Mouse (Mus musculus) heart, embryonic 16.5 days (tissue): Measurements from ENCODE around the gene Hck. TPM values are rescaled to one million over a fixed set of nuclear protein-coding genes. Genes with fewer than 3 reads are reported as not detected.
A peak's percentile ranks its signal among the peaks of the same experiment; 100 is the strongest.

Experiments used
- ATAC-seq: fragments of 200-750 bp; cut with Nextera tagmentation; replicated peaks from 2 replicates; pipeline ENCODE4 v1.8.0; 2017; ENCODE audit warnings: moderate number of reproducible peaks; ENCODE audit not compliant: insufficient read depth, low FRiP score; ENCODE audit errors: extremely low read depth
- H3K27ac ChIP-seq: fragments of 300-500 bp; sonication (generic); 2 replicates; pipeline ENCODE4 v1.5.1; 2014; ENCODE audit warnings: mild to moderate bottlenecking, low read length, control low read depth, moderate library complexity
- H3K27me3 ChIP-seq: fragments of 300-500 bp; sonication (generic); 2 replicates; pipeline ENCODE4 v1.6.1; 2014; ENCODE audit warnings: low read length, mixed read lengths; ENCODE audit not compliant: control insufficient read depth, insufficient read depth
- H3K36me3 ChIP-seq: fragments of 300-500 bp; sonication (generic); 2 replicates; pipeline ENCODE4 v1.6.1; 2014; ENCODE audit not compliant: control insufficient read depth, insufficient read depth
- H3K4me1 ChIP-seq: fragments of 300-500 bp; sonication (generic); 2 replicates; pipeline ENCODE4 v1.6.1; 2014; ENCODE audit warnings: low read length, mixed read lengths; ENCODE audit not compliant: control insufficient read depth, insufficient read depth
- H3K4me2 ChIP-seq: fragments of 300-500 bp; sonication (generic); 2 replicates; pipeline ENCODE4 v1.6.1; 2014; ENCODE audit warnings: low read depth, mild to moderate bottlenecking, control low read depth, low read length
- H3K4me3 ChIP-seq: fragments of 300-500 bp; sonication (generic); 2 replicates; pipeline ENCODE4 v1.5.1; 2014; ENCODE audit warnings: mild to moderate bottlenecking, control low read depth, low read length
- H3K9ac ChIP-seq: fragments of 300-500 bp; sonication (generic); 2 replicates; pipeline ENCODE4 v1.6.1; 2014; ENCODE audit warnings: low read length, control low read depth
- H3K9me3 ChIP-seq: fragments of 300-500 bp; sonication (generic); replicated peaks from 2 replicates; pipeline ENCODE4 v1.6.1; 2016; ENCODE audit warnings: low read length; ENCODE audit not compliant: control insufficient read depth
- WGBS: fragments of 180-500 bp; shearing (Covaris S2); extraction: QIAGEN DNeasy Blood & Tissue Kit; methylation state at CpG from one replicate; pipeline ENCODE4 v1.1.7; 2014; 5-methylcytosine and 5-hydroxymethylcytosine counted together
- polyA plus RNA-seq: library from polyadenylated mRNA; unstranded; fragments of >200 nt; fragmentation: Nextera tagmentation; extraction: Ambion mirVana; gene quantifications from 2 replicates; pipeline ENCODE4 v1.2.1, GENCODE M21; 2015

Gene Hck
- polyA plus RNA-seq, 1 experiment from 2014 or later: 3.1 TPM

DNA sequence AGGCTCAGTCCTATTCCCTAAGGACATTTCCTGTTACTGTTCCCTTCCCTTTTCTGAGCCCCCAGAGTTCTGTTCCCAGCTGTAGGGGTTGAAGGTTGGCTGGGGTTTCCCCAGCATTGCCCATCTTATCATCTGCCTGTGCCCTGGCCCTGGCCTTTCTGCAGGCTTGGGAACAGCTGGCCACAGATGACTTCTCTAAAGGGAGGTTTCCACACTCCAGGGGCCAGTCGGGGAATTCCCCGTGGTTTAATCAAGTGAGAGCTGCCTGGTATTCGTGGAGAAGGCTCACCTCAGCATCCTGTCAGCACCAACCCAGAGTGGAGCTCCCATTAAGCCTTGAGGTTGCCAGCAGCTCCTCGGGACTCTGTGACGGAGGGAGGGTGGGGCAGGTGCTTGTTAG, 90.2 kb downstream of the Hck start:
- 25% methylated on average over 5 of the region's 5 CpGs for WGBS
- Histone ChIP-seq H3K27me3 (no peaks in the 10 kb centered on the region), H3K9me3 (no peaks in the 10 kb centered on the region), H3K9ac (peak overlapping the region; percentile 22; the same call in 1 of the 2 replicates), H3K4me3 (no peak overlapping the region), H3K36me3 (peaks cover 50% of the 10 kb centered on the region), H3K27ac (peak overlapping the region; percentile 10; the same call in 1 of the 2 replicates), H3K4me1 (no peaks in the 10 kb centered on the region), H3K4me2 (no peak overlapping the region)
- peak; percentile 28; the same call in 1 of the 2 replicates for ATAC-seq

DNA sequence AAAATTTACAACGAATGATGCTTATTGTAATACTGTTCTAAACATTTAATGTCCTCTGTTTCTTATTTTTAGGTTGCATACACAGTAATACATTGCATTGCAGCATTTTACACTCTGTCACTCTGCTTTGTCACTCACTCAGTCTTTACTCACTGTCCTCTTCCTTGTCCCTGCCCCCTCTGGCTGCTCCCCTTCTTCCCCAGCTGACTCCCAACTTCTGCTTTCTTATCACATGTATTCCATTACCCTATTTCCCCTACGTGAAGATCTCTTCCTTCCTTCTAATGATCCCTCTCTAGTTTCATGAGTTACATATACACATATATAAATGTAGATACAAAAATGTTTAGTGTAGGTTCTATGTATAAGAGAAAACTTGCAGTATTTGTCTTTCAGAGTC, 90.8 kb downstream of the Hck start:
- H3K4me1 ChIP-seq: peaks cover 3% of the 10 kb centered on the region; the same call in 1 of the 2 replicates
- H3K36me3 ChIP-seq: peaks cover 47% of the 10 kb centered on the region
- ATAC-seq: no peak
- H3K4me2 ChIP-seq: no peak overlapping the region
- H3K27ac ChIP-seq: no peak overlapping the region
- 77% methylated on average over 2 of the region's 2 CpGs for WGBS
- no peaks in the 10 kb centered on the region for H3K9me3 ChIP-seq
- H3K27me3 ChIP-seq: no peaks in the 10 kb centered on the region
- H3K9ac ChIP-seq: no peak overlapping the region
- no peak overlapping the region for H3K4me3 ChIP-seq

Other genes starting within 250 kb of the Hck start
- 0.10 and 0.32 TPM in 2 replicates for gene Mylk2, start 197.1 kb upstream of the Hck start, polyA plus RNA-seq
- 6.1 and 6.6 TPM in 2 replicates for gene Foxs1, start 175.3 kb upstream of the Hck start, polyA plus RNA-seq
- 0.10 and 0.33 TPM in 2 replicates for gene Dusp15, start 156.8 kb upstream of the Hck start, polyA plus RNA-seq
- 0.95 and 1.1 TPM in 2 replicates for gene Ttll9, start 146.0 kb upstream of the Hck start, polyA plus RNA-seq
- 132 and 146 TPM in 2 replicates for gene Pdrg1, start 93.0 kb upstream of the Hck start, polyA plus RNA-seq
- gene Xkr7, start 76.6 kb upstream of the Hck start, polyA plus RNA-seq: not detected in 2 replicates
- gene Ccm2l, start 42.5 kb upstream of the Hck start, polyA plus RNA-seq: 3.0 and 4.8 TPM in 2 replicates
- 63.0 and 65.4 TPM in 2 replicates for gene Tm9sf4, start 52.8 kb downstream of the Hck start, polyA plus RNA-seq
- 6.5 and 7.5 TPM in 2 replicates for gene Tspyl3, start 117.0 kb downstream of the Hck start, polyA plus RNA-seq
- gene Plagl2, start 133.0 kb downstream of the Hck start, polyA plus RNA-seq: 9.8 and 10.3 TPM in 2 replicates
- 3.7 and 4.0 TPM in 2 replicates for gene Pofut1, start 133.1 kb downstream of the Hck start, polyA plus RNA-seq
- gene Kif3b, start 182.9 kb downstream of the Hck start, polyA plus RNA-seq: 5.4 and 6.2 TPM in 2 replicates
- gene Asxl1, start 237.4 kb downstream of the Hck start, polyA plus RNA-seq: 7.4 and 8.7 TPM in 2 replicates